Mouse (Mus musculus): ENCODE measurements at regions not wholly inside any gene's neighbourhood (a gene's known extent, or its start where the extent isn't known, plus 50 kb on each side); places are given as distances from the start of the nearest gene placed in this dataset.
A peak's percentile ranks its signal among the peaks of the same experiment; 100 is the strongest.
"Not testable (repeated sequence)": the region's sequence is repeated elsewhere in the genome, so short reads cannot be mapped to it uniquely, and the experiment has no call there.

DNA sequence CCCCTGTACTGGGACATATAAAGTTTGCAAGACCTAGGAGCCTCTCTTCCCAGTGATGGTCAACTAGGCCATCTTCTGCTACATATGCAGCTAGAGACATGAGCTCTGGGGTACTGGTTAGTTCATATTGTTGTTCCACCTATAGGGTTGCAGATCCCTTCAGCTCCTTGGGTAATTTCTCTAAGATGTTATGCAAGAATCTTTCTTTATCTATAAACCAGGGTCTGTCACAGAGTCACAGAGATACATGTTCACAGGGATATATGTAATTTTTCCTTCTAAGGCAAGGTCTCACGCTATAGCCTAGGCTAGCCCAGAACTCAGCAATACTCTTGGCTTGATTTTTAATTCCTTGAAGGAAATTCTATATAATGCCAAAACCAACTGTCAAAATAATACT lies 56.9 kb downstream of the Zfp36l1 start:
- not testable (repeated sequence) for DNase-seq (ENCODE audit: low spot score in 2 of 2)

DNA sequence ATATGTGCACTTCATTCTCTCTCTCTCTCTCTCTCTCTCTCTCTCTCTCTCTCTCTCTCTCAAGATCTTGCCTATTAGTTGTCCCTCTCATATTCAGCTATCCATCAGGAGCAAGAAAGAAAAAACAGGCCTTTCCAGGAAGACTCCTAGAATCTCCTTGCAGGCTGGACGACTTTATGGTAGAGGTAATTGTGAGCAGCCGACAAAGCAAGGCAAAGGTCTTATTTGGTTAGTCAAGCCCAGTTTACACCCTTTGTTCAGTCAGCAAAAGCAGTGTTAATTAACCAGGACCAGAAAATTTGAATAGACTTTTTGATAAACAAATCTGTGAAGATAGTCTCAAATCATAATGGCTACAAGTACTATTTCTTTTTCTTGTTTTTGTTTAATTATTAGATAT lies 57.4 kb downstream of the Zfp36l1 start:
- no peak for DNase-seq (ENCODE audit: low spot score in 2 of 2)

GRCm38 (mm10) chr12:80054655-80055037 lies 58.2 kb downstream of the Zfp36l1 start:
- DNase-seq (ENCODE audit: low spot score in 2 of 2): no peak

DNA sequence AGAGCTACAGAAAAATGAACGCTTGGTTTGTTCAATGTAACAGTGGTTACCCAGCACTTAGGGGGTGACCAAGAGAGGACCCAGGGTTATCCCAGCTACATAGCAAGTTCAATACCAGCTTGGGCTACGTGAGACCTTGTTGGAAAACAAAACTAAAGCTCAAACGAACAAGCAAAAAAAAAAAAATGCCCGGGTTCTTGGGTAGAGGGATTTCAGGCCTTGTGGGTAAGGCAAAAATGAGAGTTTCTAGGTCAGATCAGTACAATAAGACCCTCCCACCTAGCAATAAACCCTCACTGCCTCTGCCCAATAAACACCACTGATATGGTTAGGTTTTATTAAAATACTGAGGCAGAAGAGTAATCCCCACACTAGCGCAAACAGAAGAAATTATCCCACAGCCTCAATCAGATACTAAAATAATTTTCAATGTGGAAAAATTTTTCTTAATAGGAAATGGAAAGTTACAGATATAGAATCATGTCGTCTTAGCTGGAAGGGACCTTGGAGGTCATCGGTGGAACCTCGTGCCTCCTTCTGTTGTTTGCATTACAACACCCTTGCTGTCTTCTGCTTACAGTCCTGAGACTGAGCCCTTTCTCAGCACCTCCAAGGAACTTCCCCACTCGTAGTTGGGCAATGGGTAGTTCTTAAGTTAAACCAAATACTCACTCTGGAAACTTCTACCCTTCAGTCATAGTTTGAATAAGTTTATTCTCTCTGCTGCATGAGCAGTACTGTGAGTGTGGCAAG lies 58.7 kb downstream of the Zfp36l1 start:
- no peak for DNase-seq (ENCODE audit: low spot score in 2 of 2)

DNA sequence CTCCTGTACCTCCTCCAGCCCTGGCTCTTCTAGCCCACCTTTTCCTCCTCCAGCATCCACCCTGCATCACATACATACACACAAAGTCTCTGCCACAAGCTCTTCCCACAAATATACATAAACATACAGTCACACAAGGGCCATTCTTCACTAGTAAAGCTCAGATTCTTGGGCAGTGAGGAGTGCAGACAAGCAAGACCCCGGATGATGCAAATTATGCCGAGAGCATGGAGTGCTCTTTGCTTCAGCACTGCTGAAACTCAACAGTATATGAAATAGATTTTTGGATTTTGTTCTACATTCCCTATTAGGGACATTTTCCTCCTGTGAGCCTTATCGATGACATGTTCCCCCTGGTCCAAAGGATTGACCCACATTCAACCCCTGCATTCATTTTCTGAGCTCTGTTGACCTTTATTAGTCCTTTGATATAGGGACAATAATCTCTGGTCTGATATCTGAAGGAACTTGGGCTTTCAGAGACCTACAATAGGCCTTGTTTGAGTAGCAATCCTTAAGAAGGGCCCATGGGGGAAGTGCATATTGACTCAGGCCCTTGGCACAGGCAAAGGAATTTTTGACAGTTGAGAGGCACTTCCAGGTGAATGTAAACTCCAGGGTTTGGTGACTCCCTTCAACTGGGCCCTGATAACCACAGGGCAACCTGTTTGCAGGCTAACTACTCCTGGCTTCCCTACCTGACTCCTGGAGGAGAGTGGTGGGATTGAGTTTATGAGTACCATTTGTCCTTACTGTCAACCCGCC lies 64.4 kb downstream of the Zfp36l1 start:
- DNase-seq (ENCODE audit: low spot score in 2 of 2): no peak

DNA sequence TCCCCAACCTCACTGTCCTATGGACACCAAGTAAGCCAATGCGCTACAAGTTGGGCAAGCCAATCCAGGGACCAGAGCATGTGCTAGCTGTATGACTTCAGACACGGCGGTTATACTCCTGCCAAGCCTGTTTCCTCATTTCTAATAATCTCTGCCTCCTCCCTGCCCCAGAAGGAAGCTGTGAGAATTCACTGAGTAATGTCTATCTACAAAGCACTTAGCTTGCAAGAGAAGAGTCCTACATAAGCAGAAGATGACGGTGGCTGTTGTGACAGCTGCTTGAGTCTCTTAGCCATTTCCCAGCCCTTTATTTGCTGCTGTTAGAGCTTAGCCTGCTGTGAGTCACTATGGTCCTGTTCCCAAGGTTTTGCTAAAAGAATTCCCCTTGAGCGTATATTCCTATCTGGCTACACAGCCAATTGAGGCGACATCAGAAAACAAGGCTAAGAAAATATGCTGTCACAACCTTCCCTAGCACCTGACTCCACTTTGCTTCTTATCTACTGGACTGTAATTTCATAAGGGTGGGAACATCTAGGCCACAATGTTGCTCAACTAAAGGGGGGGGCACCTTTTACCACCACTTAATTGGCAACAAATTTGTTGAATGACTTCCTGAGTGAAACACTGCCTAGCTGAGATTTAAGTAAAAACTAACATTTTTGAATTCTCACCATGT lies 66.0 kb downstream of the Zfp36l1 start:
- no peak for DNase-seq (ENCODE audit: low spot score in 2 of 2)

- peak in 1 of 2 experiments; percentile 34 for DNase-seq (ENCODE audit: low spot score in 2 of 2)
These were observed 71.1 kb downstream of the Zfp36l1 start for GRCm38 (mm10) chr12:80041510-80042324.

GRCm38 (mm10) chr12:80041012-80041411 lies 71.8 kb downstream of the Zfp36l1 start:
- no peak for DNase-seq (ENCODE audit: low spot score in 2 of 2)

GRCm38 (mm10) chr12:80040233-80040632 lies 72.6 kb downstream of the Zfp36l1 start:
- DNase-seq (ENCODE audit: low spot score in 2 of 2): no peak

GRCm38 (mm10) chr12:80039150-80039549 lies 73.7 kb downstream of the Zfp36l1 start:
- DNase-seq (ENCODE audit: low spot score in 2 of 2): no peak

DNA sequence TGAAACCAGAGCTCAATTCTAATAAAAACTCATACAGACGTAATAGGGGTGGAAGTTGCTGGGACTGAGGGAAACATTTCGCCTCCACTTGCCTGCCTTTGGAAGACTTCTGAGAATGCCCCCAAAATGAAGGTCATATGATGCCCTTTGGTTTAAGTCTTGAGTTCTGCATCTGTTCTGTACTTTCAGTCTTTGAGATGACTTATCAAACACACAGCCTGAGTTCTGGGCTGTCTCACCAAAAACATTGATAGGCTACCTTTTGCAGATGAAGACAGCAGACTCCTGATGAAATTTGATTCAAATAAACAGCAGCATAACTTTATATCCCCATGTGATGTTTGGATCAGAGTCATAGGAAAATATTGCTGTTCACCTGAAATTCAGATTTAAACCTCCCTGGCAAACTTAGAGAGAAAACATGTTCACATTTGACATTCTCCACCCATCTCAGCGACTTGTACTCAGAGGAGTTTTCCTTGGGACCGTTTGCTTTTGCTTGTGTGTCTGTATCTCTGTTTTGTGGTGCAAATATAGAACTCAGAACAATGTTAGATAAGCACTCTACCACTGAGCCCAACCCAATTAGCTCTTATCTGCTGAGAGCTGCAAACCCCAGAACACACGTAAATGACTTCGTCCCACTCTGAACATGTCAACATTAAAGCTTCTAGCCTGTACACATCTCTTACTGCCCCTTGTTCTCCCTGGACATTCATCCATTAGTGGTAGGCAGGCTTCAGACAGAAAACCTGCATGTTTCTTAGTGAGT lies 77.1 kb downstream of the Zfp36l1 start:
- DNase-seq (ENCODE audit: low spot score in 2 of 2): no peak

DNA sequence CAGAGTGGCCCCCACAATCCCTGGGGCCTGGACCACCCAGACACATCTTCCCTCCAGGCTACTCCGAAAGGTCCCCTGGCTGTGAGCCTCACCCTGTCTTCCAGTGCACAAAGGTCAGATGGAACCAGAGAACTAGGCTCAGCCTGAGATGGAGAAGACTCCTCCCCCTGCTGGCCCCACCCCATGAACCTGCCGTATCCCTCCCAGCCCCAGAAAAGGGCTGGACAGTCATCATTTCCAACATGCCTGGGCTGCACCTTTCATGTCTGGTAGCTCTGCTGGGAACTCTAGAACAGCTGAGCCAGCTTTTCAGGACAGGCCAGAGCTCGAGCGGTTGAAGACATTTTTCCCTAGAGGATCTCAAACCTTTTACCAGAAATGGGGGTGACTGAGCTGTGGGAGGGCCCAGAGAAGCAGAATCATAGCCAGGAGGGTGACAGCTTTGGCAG lies 77.8 kb downstream of the Zfp36l1 start:
- DNase-seq (ENCODE audit: low spot score in 2 of 2): no peak

DNA sequence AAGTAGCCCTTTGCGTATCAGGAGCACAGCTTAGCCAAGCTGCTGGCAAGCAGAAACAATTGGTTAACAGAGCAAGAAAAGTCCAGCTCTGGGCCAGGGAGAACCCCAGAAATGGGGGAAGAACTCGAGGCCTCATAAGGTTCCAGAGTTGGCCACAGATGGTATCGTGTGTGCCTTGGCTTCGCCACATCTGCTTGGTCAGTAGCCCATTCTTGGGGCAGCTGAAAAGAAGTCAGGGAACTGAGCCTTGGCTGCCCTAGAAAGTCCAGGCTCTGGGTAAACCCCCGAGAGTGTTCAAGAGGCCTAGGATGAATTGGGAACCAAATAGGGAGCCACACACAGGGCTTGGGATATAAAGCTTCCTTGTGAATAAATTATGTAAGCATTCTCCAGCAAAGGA lies 78.7 kb downstream of the Zfp36l1 start:
- DNase-seq (ENCODE audit: low spot score in 2 of 2): no peak

DNA sequence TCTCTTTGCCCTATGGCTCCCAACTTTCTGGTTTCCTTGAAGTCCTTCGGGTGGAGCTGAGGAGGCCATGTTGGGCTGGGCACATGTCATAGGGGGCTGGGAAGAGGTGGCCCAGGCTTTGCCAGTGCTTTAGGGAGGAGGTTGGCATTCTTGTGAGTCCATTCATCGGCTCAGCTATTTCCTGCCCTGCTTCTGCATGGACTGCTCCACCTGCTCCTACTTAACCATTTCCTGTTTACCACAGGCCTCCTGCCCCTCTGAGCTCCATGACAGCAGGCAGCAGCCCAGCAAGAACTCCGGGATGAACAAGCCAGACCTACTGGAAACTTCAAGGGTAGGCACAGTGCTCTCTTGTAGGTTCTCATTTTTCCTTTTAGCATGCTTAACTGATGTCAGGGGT lies 80.3 kb downstream of the Zfp36l1 start:
- DNase-seq (ENCODE audit: low spot score in 2 of 2): no peak

- DNase-seq (ENCODE audit: low spot score in 2 of 2): no peak
These were observed 84.5 kb downstream of the Zfp36l1 start for GRCm38 (mm10) chr12:80028301-80028700.

DNA sequence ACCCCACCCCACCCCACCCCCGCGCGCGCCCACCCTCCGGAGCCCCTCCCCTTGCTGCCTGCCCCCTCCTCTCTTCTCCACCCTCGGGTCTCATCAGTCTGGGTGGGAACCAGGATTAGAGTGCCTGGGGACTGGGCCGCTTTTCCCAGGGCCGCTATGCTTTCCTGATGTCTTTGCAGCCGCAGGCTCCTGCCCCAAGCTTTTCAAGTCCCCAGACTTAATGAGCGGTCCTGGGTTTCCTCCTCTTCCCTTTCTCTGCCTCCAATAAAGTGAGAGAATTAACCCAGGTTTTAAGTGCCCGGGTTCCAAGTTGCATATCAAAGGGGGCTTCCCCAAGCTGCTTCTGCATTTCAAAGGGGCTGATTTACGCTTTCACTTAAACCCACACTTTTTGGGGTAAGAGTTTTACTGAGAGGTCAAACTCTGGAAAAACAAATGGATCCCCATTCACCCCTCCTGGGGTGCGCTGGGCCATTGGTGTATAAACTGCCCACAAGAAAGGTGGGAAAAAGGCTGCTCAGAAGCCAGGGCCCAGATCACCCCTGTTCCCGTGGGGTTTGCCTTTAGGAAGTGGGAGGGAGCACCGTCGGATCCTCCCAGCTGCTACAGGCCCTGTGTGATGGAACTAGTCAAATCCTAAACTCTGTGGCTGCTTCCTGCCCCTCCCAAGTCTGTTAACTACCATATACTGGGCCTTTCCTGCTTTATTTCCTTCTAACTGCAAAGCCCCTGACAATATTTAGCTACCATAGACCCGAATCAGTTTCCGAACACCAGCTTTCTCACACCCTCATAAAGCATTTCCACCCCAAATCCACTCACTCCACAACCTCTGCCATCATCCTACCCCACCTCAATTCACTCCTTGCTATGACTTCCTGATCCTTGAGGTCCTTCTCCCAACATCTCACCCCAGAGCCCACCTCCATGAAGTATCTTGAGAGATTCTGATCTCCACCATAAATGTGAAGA lies 89.4 kb downstream of the Zfp36l1 start:
- no peak for DNase-seq (ENCODE audit: low spot score in 2 of 2)

GRCm38 (mm10) chr12:80022181-80023106 lies 90.4 kb downstream of the Zfp36l1 start:
- DNase-seq (ENCODE audit: low spot score in 2 of 2): no peak

GRCm38 (mm10) chr12:80021030-80021473 lies 91.8 kb downstream of the Zfp36l1 start:
- DNase-seq (ENCODE audit: low spot score in 2 of 2): no peak

DNA sequence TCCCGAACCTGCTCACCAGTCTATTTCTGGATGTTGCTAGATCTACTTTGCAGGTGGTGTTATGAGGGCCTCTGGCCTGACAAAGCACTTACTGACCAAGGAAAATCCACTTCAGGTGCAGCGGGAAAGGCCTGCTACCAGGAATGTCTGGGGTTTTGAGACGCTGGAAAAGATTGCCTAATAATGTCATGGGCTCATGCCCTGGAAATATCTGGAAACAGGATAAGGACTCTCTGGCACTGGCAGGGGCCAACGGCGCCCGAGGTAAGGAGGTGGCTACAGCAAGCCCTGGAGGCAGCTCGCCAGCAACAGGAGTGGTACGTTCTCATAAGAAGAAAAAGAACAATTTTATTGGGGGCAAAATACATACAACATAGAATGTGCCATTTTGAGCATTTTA lies 94.7 kb downstream of the Zfp36l1 start:
- DNase-seq (ENCODE audit: low spot score in 2 of 2): no peak
